16 mouse cellular contexts compared by ENCODE assay signal in genomic region chr13:47213817-47214216, GRCm38 (mm10).
"Had no signal": no experiment of that assay in that cellular context is flagged by ENCODE, and none has a peak within 500 bp of the region (broad histone marks: within the 10 kb centered on the region; RNA-seq: fewer than 3 reads in every experiment).

No protein-coding gene starts in this region.

- H3K27ac ChIP-seq: liver, embryonic 13.5 days; liver, embryonic 15.5 days; midbrain, embryonic 10.5 days; midbrain, embryonic 12.5 days; midbrain, embryonic 15.5 days; neural tube, embryonic 12.5 days had no signal

- H3K36me3 ChIP-seq: midbrain, embryonic 10.5 days; midbrain, embryonic 12.5 days; midbrain, embryonic 15.5 days; neural tube, embryonic 12.5 days had no signal

- DNase-seq: liver, embryonic 13.5 days; lung, adult 18-20 months; lung, embryonic 14.5 days; lung, postnatal 14 days; lung, postnatal 4 days; right cerebral cortex, postnatal 25 days; right cerebral cortex, postnatal 4 days; spleen, adult 18-20 months; thymus, adult 18-20 months; thymus, postnatal 14 days; thymus, postnatal 36 days had no signal

- H3K4me2 ChIP-seq: liver, embryonic 13.5 days; liver, embryonic 15.5 days; lung, embryonic 14.5 days; midbrain, embryonic 12.5 days; midbrain, embryonic 15.5 days; neural tube, embryonic 12.5 days had no signal

- H3K9me3 ChIP-seq: liver, embryonic 15.5 days; midbrain, embryonic 10.5 days; midbrain, embryonic 12.5 days; midbrain, embryonic 15.5 days; neural tube, embryonic 12.5 days had no signal

- H3K4me1 ChIP-seq: liver, embryonic 13.5 days; midbrain, embryonic 10.5 days; midbrain, embryonic 12.5 days; midbrain, embryonic 15.5 days had no signal

- H3K9ac ChIP-seq: liver, embryonic 13.5 days; liver, embryonic 15.5 days; lung, embryonic 14.5 days; midbrain, embryonic 12.5 days; midbrain, embryonic 15.5 days; neural tube, embryonic 12.5 days had no signal

- H3K27me3 ChIP-seq: liver, embryonic 13.5 days; liver, embryonic 15.5 days; midbrain, embryonic 12.5 days; midbrain, embryonic 15.5 days; neural tube, embryonic 12.5 days had no signal

- ATAC-seq: midbrain, embryonic 15.5 days had no signal

- H3K4me3 ChIP-seq: liver, embryonic 13.5 days; liver, embryonic 15.5 days; midbrain, embryonic 10.5 days; midbrain, embryonic 12.5 days; midbrain, embryonic 15.5 days; neural tube, embryonic 12.5 days had no signal
